ENCODE assay signal across 9 mouse cellular contexts in the genomic region with DNA sequence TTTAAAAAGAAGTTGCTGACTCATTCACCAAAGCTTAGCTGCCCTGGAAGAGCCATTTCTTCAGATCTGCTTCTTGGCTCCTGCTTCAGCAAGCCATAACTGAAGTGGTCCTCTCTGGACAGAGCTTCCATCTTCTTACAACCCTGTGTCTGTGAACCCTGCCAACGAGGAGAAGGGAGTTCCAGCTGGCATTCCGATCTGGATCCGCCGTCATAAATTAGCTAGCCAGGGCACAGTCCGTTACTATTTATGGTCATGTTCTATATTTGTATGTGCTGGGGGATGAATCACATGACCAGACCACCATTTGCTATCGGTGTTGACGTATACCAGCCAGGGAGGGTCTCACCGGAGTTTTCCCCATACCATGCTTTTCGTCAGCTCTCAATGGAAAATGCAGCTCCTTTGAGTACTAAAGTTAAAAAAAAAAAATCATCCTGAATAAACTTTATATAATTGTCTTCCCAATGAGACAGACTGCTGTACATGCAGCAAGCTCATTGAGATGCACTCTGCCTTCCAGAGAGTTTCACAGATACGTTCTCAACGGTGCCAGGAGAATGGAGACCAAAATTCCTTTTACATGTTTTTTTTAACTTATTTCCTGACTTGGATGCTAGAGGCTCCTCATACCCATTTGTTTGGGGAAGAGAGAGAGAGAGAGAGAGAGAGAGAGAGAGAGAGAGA.
A peak's percentile ranks its signal among the peaks of the same experiment; 100 is the strongest.
DNase-seq lines count a peak whose midpoint lies in the region; ATAC-seq and TF ChIP-seq lines count a peak whose summit lies in the region.
"Had no signal": no experiment of that assay in that cellular context is flagged by ENCODE, and none has a peak within 500 bp of the region (broad histone marks: within the 10 kb centered on the region; RNA-seq: fewer than 3 reads in every experiment).

No protein-coding gene starts in this region.

- TF ChIP-seq CTCF in forebrain, postnatal 0 days (IDR thresholded peaks at IDR 0.05; ENCODE audit: low read depth): no peak

- no peaks in the 10 kb centered on the region for H3K36me3 ChIP-seq in forebrain, postnatal 0 days (ENCODE audit: insufficient read depth)
- H3K36me3 ChIP-seq in forebrain, embryonic 12.5 days (replicated peaks): no peaks in the 10 kb centered on the region
- H3K36me3 ChIP-seq in embryonic facial prominence, embryonic 15.5 days: no peaks in the 10 kb centered on the region
- H3K36me3 ChIP-seq in heart, embryonic 16.5 days (ENCODE audit: control insufficient read depth, insufficient read depth): no peaks in the 10 kb centered on the region; the same call in 1 of the 2 replicates
- H3K36me3 ChIP-seq in limb, embryonic 13.5 days: no peaks in the 10 kb centered on the region

- WGBS in forebrain, postnatal 0 days: 31% methylated on average over 11 of the region's 11 CpGs
- 71% methylated on average over 11 of the region's 11 CpGs for WGBS in forebrain, embryonic 12.5 days
- WGBS in embryonic facial prominence, embryonic 15.5 days: 38% methylated on average over 11 of the region's 11 CpGs
- 16% methylated on average over 11 of the region's 11 CpGs for WGBS in heart, embryonic 16.5 days
- 52% methylated on average over 11 of the region's 11 CpGs for WGBS in limb, embryonic 13.5 days

- DNase-seq in forebrain, postnatal 0 days: peak; percentile 78
- DNase-seq in adrenal gland, postnatal 10 days: peak; percentile 11
- peak; percentile 21 for DNase-seq in ovary, postnatal 36 days (ENCODE audit: low spot score)
- DNase-seq in thymus, postnatal 36 days: no peak

- peak overlapping the region; percentile 39 for H3K4me2 ChIP-seq in forebrain, postnatal 0 days (ENCODE audit: low read depth)
- no peak overlapping the region for H3K4me2 ChIP-seq in forebrain, embryonic 12.5 days
- peak overlapping the region; percentile 28 for H3K4me2 ChIP-seq in embryonic facial prominence, embryonic 15.5 days (replicated peaks)
- H3K4me2 ChIP-seq in heart, embryonic 16.5 days (ENCODE audit: low read depth, low read length): peak overlapping the region; percentile 54
- H3K4me2 ChIP-seq in limb, embryonic 13.5 days (replicated peaks): no peak overlapping the region; the same call in 1 of the 2 replicates

- H3K4me3 ChIP-seq in forebrain, postnatal 0 days (ENCODE audit: low read depth, low read length): no peak overlapping the region
- H3K4me3 ChIP-seq in forebrain, embryonic 12.5 days (replicated peaks): no peak overlapping the region
- no peak overlapping the region for H3K4me3 ChIP-seq in embryonic facial prominence, embryonic 15.5 days (replicated peaks)
- no peak overlapping the region; the same call in none of the 2 replicates for H3K4me3 ChIP-seq in heart, embryonic 16.5 days (ENCODE audit: low read length)
- H3K4me3 ChIP-seq in limb, embryonic 13.5 days: no peak overlapping the region

- H3K27me3 ChIP-seq in forebrain, postnatal 0 days (ENCODE audit: insufficient read depth, low read length): no peaks in the 10 kb centered on the region
- H3K27me3 ChIP-seq in forebrain, embryonic 12.5 days: no peaks in the 10 kb centered on the region
- no peaks in the 10 kb centered on the region for H3K27me3 ChIP-seq in embryonic facial prominence, embryonic 15.5 days
- no peaks in the 10 kb centered on the region for H3K27me3 ChIP-seq in heart, embryonic 16.5 days (ENCODE audit: control insufficient read depth, insufficient read depth, low read length)
- no peaks in the 10 kb centered on the region for H3K27me3 ChIP-seq in limb, embryonic 13.5 days
- H3K27me3 ChIP-seq: CH12.LX had no signal

- no peak overlapping the region for H3K9ac ChIP-seq in forebrain, postnatal 0 days
- H3K9ac ChIP-seq in forebrain, embryonic 12.5 days: no peak overlapping the region
- no peak overlapping the region for H3K9ac ChIP-seq in embryonic facial prominence, embryonic 15.5 days
- peak overlapping the region; percentile 58 for H3K9ac ChIP-seq in heart, embryonic 16.5 days (ENCODE audit: low read length)
- no peak overlapping the region for H3K9ac ChIP-seq in limb, embryonic 13.5 days

- H3K9me3 ChIP-seq in forebrain, postnatal 0 days (ENCODE audit: low read length): no peaks in the 10 kb centered on the region
- H3K9me3 ChIP-seq in forebrain, embryonic 12.5 days: no peaks in the 10 kb centered on the region
- no peaks in the 10 kb centered on the region for H3K9me3 ChIP-seq in embryonic facial prominence, embryonic 15.5 days (replicated peaks)
- H3K9me3 ChIP-seq in heart, embryonic 16.5 days (replicated peaks; ENCODE audit: control insufficient read depth, low read length): no peaks in the 10 kb centered on the region
- no peaks in the 10 kb centered on the region for H3K9me3 ChIP-seq in limb, embryonic 13.5 days

- H3K4me1 ChIP-seq in forebrain, postnatal 0 days (ENCODE audit: insufficient read depth): 0 out of 2 replicates have a peak, but pooled peaks cover 13% of the 10 kb centered on the region
- H3K4me1 ChIP-seq in forebrain, embryonic 12.5 days: peaks cover 22% of the 10 kb centered on the region
- peaks cover 14% of the 10 kb centered on the region for H3K4me1 ChIP-seq in embryonic facial prominence, embryonic 15.5 days
- H3K4me1 ChIP-seq in heart, embryonic 16.5 days (ENCODE audit: control insufficient read depth, insufficient read depth, low read length): peaks cover 25% of the 10 kb centered on the region
- 0 out of 2 replicates have a peak, but pooled peaks cover 3% of the 10 kb centered on the region for H3K4me1 ChIP-seq in limb, embryonic 13.5 days

- peak; percentile 42 for ATAC-seq in forebrain, postnatal 0 days
- no peak for ATAC-seq in forebrain, embryonic 12.5 days (ENCODE audit: low FRiP score)
- peak; percentile 77 for ATAC-seq in embryonic facial prominence, embryonic 15.5 days (ENCODE audit: insufficient number of reproducible peaks, low FRiP score, low TSS enrichment, low read depth)
- ATAC-seq in heart, embryonic 16.5 days (replicated peaks; ENCODE audit: extremely low read depth, insufficient read depth, low FRiP score): peak; percentile 92
- 0 out of 2 replicates have a peak, but pooled peaks have one; percentile 36 for ATAC-seq in limb, embryonic 13.5 days (ENCODE audit: low FRiP score, low read depth)

- peak overlapping the region; percentile 58 for H3K27ac ChIP-seq in forebrain, postnatal 0 days (ENCODE audit: low read depth, low read length)
- no peak overlapping the region for H3K27ac ChIP-seq in forebrain, embryonic 12.5 days
- peak overlapping the region; percentile 31 for H3K27ac ChIP-seq in embryonic facial prominence, embryonic 15.5 days (replicated peaks)
- peak overlapping the region; percentile 96 for H3K27ac ChIP-seq in heart, embryonic 16.5 days (ENCODE audit: low read length)
- no peak overlapping the region for H3K27ac ChIP-seq in limb, embryonic 13.5 days

Comparison
In these comparisons a context has a peak if more than half of its experiments do, and no peak if none do; other contexts are left out.
1. H3K27ac ChIP-seq: peak in forebrain, postnatal 0 days (single experiment), embryonic facial prominence, embryonic 15.5 days (single experiment) and heart, embryonic 16.5 days (single experiment); none in forebrain, embryonic 12.5 days (single experiment) and limb, embryonic 13.5 days (single experiment).
2. H3K4me2 ChIP-seq: peak in forebrain, postnatal 0 days (single experiment), embryonic facial prominence, embryonic 15.5 days (single experiment) and heart, embryonic 16.5 days (single experiment); none in forebrain, embryonic 12.5 days (single experiment) and limb, embryonic 13.5 days (single experiment).
3. DNase-seq: peak in forebrain, postnatal 0 days (single experiment), adrenal gland, postnatal 10 days (single experiment) and ovary, postnatal 36 days (single experiment); none in thymus, postnatal 36 days (0 of 2).